Mouse (Mus musculus): Measurements from ENCODE around the gene Kctd18. TPM values are rescaled to one million over a fixed set of nuclear protein-coding genes. Genes with fewer than 3 reads are reported as not detected.

Gene Kctd18
- polyA plus RNA-seq (2014; fragmentation: Nextera tagmentation; extraction: Ambion mirVana): 17.4 and 19.6 TPM in 2 replicates

GRCm38 (mm10) chr1:58018856-58019255, at the start of gene Kctd18:
Gene Kctd18 (minus strand): TSS chr1:58018956.
- ATAC-seq (replicated peaks; ENCODE audit: insufficient number of reproducible peaks, low FRiP score, low TSS enrichment, low read depth) (no peak), DNase-seq (ENCODE audit: low spot score) (no peak)
- 89% methylated on average over 7 of the region's 7 CpGs for WGBS
- Histone ChIP-seq H3K27ac (replicated peaks; ENCODE audit: low read depth, low read length) (no peak within 1 kb of the TSS), H3K4me2 (ENCODE audit: low read depth, low read length) (no peak within 1 kb of the TSS), H3K9me3 (replicated peaks; ENCODE audit: control insufficient read depth, low read length) (no peaks in the 10 kb centered on the region), H3K9ac (replicated peaks; ENCODE audit: low read length) (no peak within 1 kb of the TSS), H3K4me3 (ENCODE audit: low read depth, low read length) (no peak within 1 kb of the TSS), H3K27me3 (ENCODE audit: control insufficient read depth, insufficient read depth, low read length) (no peaks in the 10 kb centered on the region), H3K36me3 (replicated peaks; ENCODE audit: control insufficient read depth, insufficient read depth, low read depth, low read length) (no peaks in the 10 kb centered on the region; the same call in none of the 2 replicates), H3K4me1 (ENCODE audit: control insufficient read depth, insufficient read depth, low read length) (no peaks in the 10 kb centered on the region)

- Histone ChIP-seq H3K4me1 (ENCODE audit: control insufficient read depth, insufficient read depth, low read length) (no peaks in the 10 kb centered on the region), H3K4me2 (ENCODE audit: low read depth, low read length) (no peak overlapping the region), H3K9me3 (replicated peaks; ENCODE audit: control insufficient read depth, low read length) (no peaks in the 10 kb centered on the region), H3K9ac (replicated peaks; ENCODE audit: low read length) (no peak overlapping the region), H3K27ac (replicated peaks; ENCODE audit: low read depth, low read length) (no peak overlapping the region), H3K36me3 (replicated peaks; ENCODE audit: control insufficient read depth, insufficient read depth, low read depth, low read length) (no peaks in the 10 kb centered on the region), H3K27me3 (ENCODE audit: control insufficient read depth, insufficient read depth, low read length) (no peaks in the 10 kb centered on the region), H3K4me3 (ENCODE audit: low read depth, low read length) (no peak overlapping the region)
- no peak for DNase-seq (ENCODE audit: low spot score)
- WGBS: 80% methylated on average over 3 of the region's 3 CpGs
- ATAC-seq (replicated peaks; ENCODE audit: insufficient number of reproducible peaks, low FRiP score, low TSS enrichment, low read depth): no peak
These were observed 46.9 kb upstream of the Kctd18 start for GRCm38 (mm10) chr1:58065606-58066005.

GRCm38 (mm10) chr1:58065151-58065550, 46.4 kb upstream of the Kctd18 start:
- Histone ChIP-seq H3K9ac (replicated peaks; ENCODE audit: low read length) (no peak overlapping the region), H3K36me3 (replicated peaks; ENCODE audit: control insufficient read depth, insufficient read depth, low read depth, low read length) (no peaks in the 10 kb centered on the region), H3K27me3 (ENCODE audit: control insufficient read depth, insufficient read depth, low read length) (no peaks in the 10 kb centered on the region), H3K4me2 (ENCODE audit: low read depth, low read length) (no peak overlapping the region), H3K27ac (replicated peaks; ENCODE audit: low read depth, low read length) (no peak overlapping the region), H3K4me1 (ENCODE audit: control insufficient read depth, insufficient read depth, low read length) (no peaks in the 10 kb centered on the region), H3K4me3 (ENCODE audit: low read depth, low read length) (no peak overlapping the region), H3K9me3 (replicated peaks; ENCODE audit: control insufficient read depth, low read length) (no peaks in the 10 kb centered on the region)
- WGBS: 90% methylated on average over 5 of the region's 5 CpGs
- ATAC-seq (replicated peaks; ENCODE audit: insufficient number of reproducible peaks, low FRiP score, low TSS enrichment, low read depth) (no peak), DNase-seq (ENCODE audit: low spot score) (no peak)

- 88% methylated on average over 7 of the region's 7 CpGs for WGBS
These were observed 43.4 kb upstream of the Kctd18 start for GRCm38 (mm10) chr1:58062131-58062530.

GRCm38 (mm10) chr1:58058846-58059245, 40.1 kb upstream of the Kctd18 start:
- Histone ChIP-seq H3K4me1 (ENCODE audit: control insufficient read depth, insufficient read depth, low read length) (no peaks in the 10 kb centered on the region), H3K27me3 (ENCODE audit: control insufficient read depth, insufficient read depth, low read length) (no peaks in the 10 kb centered on the region), H3K4me3 (ENCODE audit: low read depth, low read length) (no peak overlapping the region), H3K27ac (replicated peaks; ENCODE audit: low read depth, low read length) (no peak overlapping the region), H3K9me3 (replicated peaks; ENCODE audit: control insufficient read depth, low read length) (no peaks in the 10 kb centered on the region), H3K9ac (replicated peaks; ENCODE audit: low read length) (no peak overlapping the region), H3K4me2 (ENCODE audit: low read depth, low read length) (no peak overlapping the region), H3K36me3 (replicated peaks; ENCODE audit: control insufficient read depth, insufficient read depth, low read depth, low read length) (no peaks in the 10 kb centered on the region)
- ATAC-seq (replicated peaks; ENCODE audit: insufficient number of reproducible peaks, low FRiP score, low TSS enrichment, low read depth) (no peak), DNase-seq (ENCODE audit: low spot score) (no peak)
- WGBS: 89% methylated on average over 4 of the region's 4 CpGs

More at GRCm38 (mm10) chr1:58062131-58062530, 43.4 kb upstream of the Kctd18 start:
- ATAC-seq (replicated peaks; ENCODE audit: insufficient number of reproducible peaks, low FRiP score, low TSS enrichment, low read depth): no peak
- Histone ChIP-seq H3K4me3 (ENCODE audit: low read depth, low read length) (no peak overlapping the region), H3K27ac (replicated peaks; ENCODE audit: low read depth, low read length) (no peak overlapping the region), H3K4me2 (ENCODE audit: low read depth, low read length) (no peak overlapping the region), H3K4me1 (ENCODE audit: control insufficient read depth, insufficient read depth, low read length) (no peaks in the 10 kb centered on the region), H3K9ac (replicated peaks; ENCODE audit: low read length) (no peak overlapping the region), H3K9me3 (replicated peaks; ENCODE audit: control insufficient read depth, low read length) (no peaks in the 10 kb centered on the region), H3K27me3 (ENCODE audit: control insufficient read depth, insufficient read depth, low read length) (no peaks in the 10 kb centered on the region), H3K36me3 (replicated peaks; ENCODE audit: control insufficient read depth, insufficient read depth, low read depth, low read length) (no peaks in the 10 kb centered on the region)
- DNase-seq (ENCODE audit: low spot score): no peak

DNA sequence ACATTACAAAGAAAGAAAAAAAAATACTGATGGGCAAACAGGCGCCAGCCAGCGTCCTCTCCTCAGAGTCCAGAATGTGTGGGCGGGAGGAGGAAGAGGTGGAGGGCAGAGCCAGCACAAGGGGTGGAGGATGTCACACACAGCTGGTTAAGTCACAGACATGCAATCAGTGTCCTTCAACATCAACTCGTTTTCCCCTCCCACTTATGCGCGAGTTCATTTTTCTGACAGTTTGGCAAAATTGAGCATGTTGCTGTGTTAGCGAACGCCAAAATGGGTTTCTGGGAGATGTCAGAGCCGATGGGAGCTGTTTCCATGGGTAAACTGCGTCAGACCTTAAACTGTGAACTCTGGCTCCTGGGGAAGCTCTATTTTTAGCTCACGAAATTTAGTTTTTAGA, 38.2 kb upstream of the Kctd18 start:
- DNase-seq (ENCODE audit: low spot score) (peak; percentile 4), ATAC-seq (replicated peaks; ENCODE audit: insufficient number of reproducible peaks, low FRiP score, low TSS enrichment, low read depth) (no peak)
- Histone ChIP-seq H3K4me2 (ENCODE audit: low read depth, low read length) (no peak overlapping the region), H3K4me3 (ENCODE audit: low read depth, low read length) (no peak overlapping the region), H3K4me1 (ENCODE audit: control insufficient read depth, insufficient read depth, low read length) (no peaks in the 10 kb centered on the region), H3K9me3 (replicated peaks; ENCODE audit: control insufficient read depth, low read length) (no peaks in the 10 kb centered on the region), H3K27me3 (ENCODE audit: control insufficient read depth, insufficient read depth, low read length) (no peaks in the 10 kb centered on the region), H3K27ac (replicated peaks; ENCODE audit: low read depth, low read length) (no peak overlapping the region), H3K36me3 (replicated peaks; ENCODE audit: control insufficient read depth, insufficient read depth, low read depth, low read length) (no peaks in the 10 kb centered on the region), H3K9ac (replicated peaks; ENCODE audit: low read length) (no peak overlapping the region)
- 78% methylated on average over 11 of the region's 11 CpGs for WGBS

DNA sequence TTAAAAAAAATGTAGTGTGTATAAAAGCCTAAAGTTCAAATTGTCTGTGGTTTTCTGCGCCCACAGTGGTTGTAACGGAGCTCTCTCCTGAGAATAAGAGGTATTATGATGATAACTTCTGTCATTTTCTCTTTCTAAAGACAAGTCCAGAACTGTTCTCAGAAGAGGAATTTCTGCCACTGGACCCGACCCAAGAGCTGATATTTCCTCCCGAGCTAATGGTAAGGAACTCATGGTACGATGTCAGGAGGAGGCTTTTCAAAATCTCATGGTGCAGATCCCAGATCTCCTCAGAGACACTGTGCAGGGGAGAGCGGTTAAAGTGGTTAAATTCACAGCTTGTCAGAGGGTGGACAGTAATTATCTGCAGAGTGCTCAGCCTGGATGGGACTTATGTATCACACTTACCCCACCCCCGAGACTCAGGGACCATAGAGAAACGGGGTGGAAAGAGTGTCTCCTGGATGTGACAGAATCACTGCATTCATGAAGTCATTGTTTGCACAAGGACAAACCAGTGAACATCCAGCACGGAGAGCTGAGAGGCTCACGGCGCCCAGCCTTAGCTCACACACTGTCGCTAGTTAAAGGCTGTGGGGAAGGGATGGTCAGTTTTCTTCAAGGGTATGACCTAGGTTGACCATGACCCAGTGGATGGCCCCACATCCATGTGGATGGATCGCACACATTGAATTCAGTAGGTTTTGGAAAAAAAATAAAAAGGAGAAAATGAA, 37.5 kb upstream of the Kctd18 start:
- Histone ChIP-seq H3K27me3 (ENCODE audit: control insufficient read depth, insufficient read depth, low read length) (no peaks in the 10 kb centered on the region), H3K4me3 (ENCODE audit: low read depth, low read length) (no peak overlapping the region), H3K4me1 (ENCODE audit: control insufficient read depth, insufficient read depth, low read length) (no peaks in the 10 kb centered on the region), H3K9me3 (replicated peaks; ENCODE audit: control insufficient read depth, low read length) (no peaks in the 10 kb centered on the region), H3K27ac (replicated peaks; ENCODE audit: low read depth, low read length) (no peak overlapping the region), H3K36me3 (replicated peaks; ENCODE audit: control insufficient read depth, insufficient read depth, low read depth, low read length) (no peaks in the 10 kb centered on the region), H3K9ac (replicated peaks; ENCODE audit: low read length) (no peak overlapping the region), H3K4me2 (ENCODE audit: low read depth, low read length) (no peak overlapping the region)
- 80% methylated on average over 13 of the region's 13 CpGs for WGBS
- ATAC-seq (replicated peaks; ENCODE audit: insufficient number of reproducible peaks, low FRiP score, low TSS enrichment, low read depth): 0 out of 2 replicates have a peak, but pooled peaks have one; percentile 23
- no peak for DNase-seq (ENCODE audit: low spot score)

DNA sequence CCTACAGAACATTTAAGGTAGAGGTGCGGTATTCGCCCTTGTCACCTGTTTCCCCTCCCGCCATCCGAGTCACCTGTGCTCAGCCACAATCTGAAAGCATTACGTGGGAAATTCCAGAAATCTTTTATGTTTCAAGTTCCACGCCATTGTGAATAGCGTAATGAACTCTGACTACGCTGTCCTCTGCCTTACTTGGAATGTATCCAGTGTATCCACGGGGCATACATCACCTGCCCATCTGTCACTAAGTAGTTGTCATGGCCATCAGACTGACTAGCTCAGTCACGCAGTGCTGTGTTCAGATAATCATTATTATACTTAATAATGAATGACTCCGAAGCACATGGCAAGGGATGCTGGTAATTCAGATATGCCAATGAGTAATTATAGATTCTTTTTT, 36.8 kb upstream of the Kctd18 start:
- Histone ChIP-seq H3K4me3 (ENCODE audit: low read depth, low read length) (no peak overlapping the region), H3K36me3 (replicated peaks; ENCODE audit: control insufficient read depth, insufficient read depth, low read depth, low read length) (no peaks in the 10 kb centered on the region), H3K4me2 (ENCODE audit: low read depth, low read length) (no peak overlapping the region), H3K4me1 (ENCODE audit: control insufficient read depth, insufficient read depth, low read length) (no peaks in the 10 kb centered on the region), H3K9ac (replicated peaks; ENCODE audit: low read length) (no peak overlapping the region), H3K27ac (replicated peaks; ENCODE audit: low read depth, low read length) (no peak overlapping the region), H3K9me3 (replicated peaks; ENCODE audit: control insufficient read depth, low read length) (no peaks in the 10 kb centered on the region), H3K27me3 (ENCODE audit: control insufficient read depth, insufficient read depth, low read length) (no peaks in the 10 kb centered on the region)
- DNase-seq (ENCODE audit: low spot score) (no peak), ATAC-seq (replicated peaks; ENCODE audit: insufficient number of reproducible peaks, low FRiP score, low TSS enrichment, low read depth) (no peak)
- 89% methylated on average over 11 of the region's 11 CpGs for WGBS

All from embryonic facial prominence, embryonic 11.5 days (tissue).